Mouse (Mus musculus) cortical plate, adult 2 months (tissue): ENCODE measurements around the gene Prkce. TPM values are rescaled to one million over a fixed set of nuclear protein-coding genes. Genes with fewer than 3 reads are reported as not detected.

Source experiments
- H3K27ac ChIP-seq: fragments of 200-500 bp; 2 replicates; pipeline ENCODE4 v1.5.1; 2012; ENCODE audit warnings: low read length, control low read depth, inconsistent platforms; ENCODE audit not compliant: insufficient read depth
- H3K4me1 ChIP-seq: fragments of 200-500 bp; 2 replicates; pipeline ENCODE4 v1.6.1; 2011; ENCODE audit warnings: low read length; ENCODE audit not compliant: control insufficient read depth, insufficient read depth
- H3K4me3 ChIP-seq: fragments of 200-500 bp; 2 replicates; pipeline ENCODE4 v1.5.1; 2011; ENCODE audit warnings: mild to moderate bottlenecking, low read length, control low read depth; ENCODE audit not compliant: insufficient read depth
- CTCF ChIP-seq: fragments of 200-500 bp; IDR thresholded peaks from 2 replicates; pipeline ENCODE4 v1.5.1; 2011; ENCODE audit warnings: mild to moderate bottlenecking, control low read depth, low read length; ENCODE audit not compliant: insufficient read depth; ENCODE audit errors: extremely low read depth
- POLR2A ChIP-seq: fragments of 200-500 bp; IDR thresholded peaks from 2 replicates; pipeline ENCODE4 v1.6.1; 2011; ENCODE audit warnings: mild to moderate bottlenecking, low read length, control low read depth; ENCODE audit not compliant: insufficient read depth; ENCODE audit errors: extremely low read depth
- polyA plus RNA-seq: library from polyadenylated mRNA; depleted of rRNA; stranded (reverse); fragments of >200 nt; gene quantifications from 2 replicates; pipeline ENCODE4 v1.2.3, GENCODE M21; 2012

Gene Prkce
- polyA plus RNA-seq, 1 experiment = 83.7 TPM

- TF ChIP-seq POLR2A (no peak), CTCF (no peak)
- no peak overlapping the region for H3K4me3 ChIP-seq
- peaks cover 2% of the 10 kb centered on the region; the same call in 1 of the 2 replicates for H3K4me1 ChIP-seq
- H3K27ac ChIP-seq = no peak overlapping the region
Measured at GRCm38 (mm10) chr17:86601116-86601515, 433.5 kb downstream of the Prkce start.

DNA sequence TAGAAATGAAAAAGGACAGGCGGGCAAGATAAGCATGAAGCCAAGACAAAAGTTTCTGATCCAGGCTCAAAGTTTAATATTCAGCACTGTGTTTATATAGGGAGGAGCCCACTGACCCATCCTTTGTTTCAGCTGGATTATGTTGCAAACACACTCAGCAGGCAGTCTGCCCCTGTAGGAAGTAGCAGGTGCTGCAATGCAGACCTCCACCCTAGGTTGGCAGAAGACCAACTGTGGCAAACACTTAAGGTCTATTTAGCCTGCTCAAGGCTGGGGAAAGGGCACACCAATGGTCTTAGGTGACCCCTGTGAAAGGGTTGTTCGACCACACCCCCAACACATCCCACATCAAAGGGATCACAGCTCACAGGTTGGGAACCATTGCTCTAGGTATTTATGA lies 434.3 kb downstream of the Prkce start:
- Histone ChIP-seq H3K4me3 (no peak overlapping the region), H3K27ac (no peak overlapping the region), H3K4me1 (peaks cover 2% of the 10 kb centered on the region; the same call in 1 of the 2 replicates)
- TF ChIP-seq POLR2A = no peak
- TF ChIP-seq CTCF = no peak

- H3K4me3 ChIP-seq = no peak overlapping the region
- H3K4me1 ChIP-seq = peaks cover 2% of the 10 kb centered on the region; the same call in 1 of the 2 replicates
- no peak for TF ChIP-seq POLR2A
- no peak for TF ChIP-seq CTCF
- H3K27ac ChIP-seq = no peak overlapping the region
Measured at GRCm38 (mm10) chr17:86603848-86604444, 436.4 kb downstream of the Prkce start.

GRCm38 (mm10) chr17:86607981-86608380 lies 440.4 kb downstream of the Prkce start:
- Histone ChIP-seq H3K4me1 (no peaks in the 10 kb centered on the region), H3K27ac (no peak overlapping the region), H3K4me3 (no peak overlapping the region)
- TF ChIP-seq CTCF = no peak
- TF ChIP-seq POLR2A = no peak

DNA sequence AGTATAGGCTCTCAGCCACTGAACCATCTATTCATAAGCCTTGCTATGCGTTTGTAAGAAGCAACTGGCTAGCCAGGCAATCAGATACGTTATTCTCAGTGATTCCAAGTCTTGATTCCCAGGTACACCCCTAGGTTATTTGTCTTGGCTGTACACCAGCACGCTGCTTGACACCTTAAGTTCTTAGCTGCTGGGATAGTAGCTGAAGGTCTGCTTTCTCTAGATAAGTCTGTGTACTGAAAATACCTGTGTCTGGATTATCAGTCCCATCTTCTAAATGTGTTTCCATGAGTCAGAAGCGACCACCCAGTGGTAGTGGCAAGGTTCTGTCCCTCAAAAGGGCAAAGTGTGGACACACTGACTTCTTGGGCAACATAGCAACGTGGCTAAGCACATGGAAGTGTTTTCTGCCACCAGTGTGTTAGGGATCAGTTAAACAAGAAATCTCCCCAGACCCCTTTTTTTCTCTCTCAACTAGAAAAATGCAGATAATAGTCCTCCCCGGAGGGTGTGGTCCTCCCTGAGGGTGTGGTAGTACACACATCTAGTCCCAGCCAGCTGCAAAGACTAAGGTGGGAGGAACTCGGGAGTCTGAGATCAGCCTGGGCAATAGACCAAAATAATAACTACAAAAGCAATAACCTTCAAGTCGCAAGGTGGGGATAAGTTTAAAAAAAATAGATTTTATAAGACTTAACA lies 442.8 kb downstream of the Prkce start:
- H3K27ac ChIP-seq = no peak overlapping the region
- no peak overlapping the region for H3K4me3 ChIP-seq
- H3K4me1 ChIP-seq = no peaks in the 10 kb centered on the region
- TF ChIP-seq POLR2A (no peak), CTCF (no peak)

DNA sequence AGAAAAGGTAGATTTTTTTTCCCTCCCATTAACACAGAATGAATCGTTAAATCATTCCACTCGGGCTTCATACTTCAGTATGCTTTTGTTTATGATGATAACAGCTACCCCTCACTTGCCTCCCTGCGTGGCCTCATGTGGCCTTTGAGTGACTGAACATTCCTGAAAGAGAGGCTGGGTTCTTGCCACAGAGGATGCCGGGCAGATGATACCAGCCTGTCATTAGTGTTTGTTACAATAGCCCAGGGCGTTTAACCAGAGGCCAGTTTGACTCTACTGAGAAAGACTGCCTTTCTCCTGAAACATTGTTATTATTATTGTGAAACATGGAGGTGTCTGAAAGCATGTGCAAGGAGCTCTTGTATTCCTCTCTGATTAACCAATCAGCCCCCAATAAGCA lies 444.2 kb downstream of the Prkce start:
- TF ChIP-seq POLR2A = no peak
- TF ChIP-seq CTCF = no peak
- no peaks in the 10 kb centered on the region for H3K4me1 ChIP-seq
- no peak overlapping the region for H3K4me3 ChIP-seq
- H3K27ac ChIP-seq = no peak overlapping the region

DNA sequence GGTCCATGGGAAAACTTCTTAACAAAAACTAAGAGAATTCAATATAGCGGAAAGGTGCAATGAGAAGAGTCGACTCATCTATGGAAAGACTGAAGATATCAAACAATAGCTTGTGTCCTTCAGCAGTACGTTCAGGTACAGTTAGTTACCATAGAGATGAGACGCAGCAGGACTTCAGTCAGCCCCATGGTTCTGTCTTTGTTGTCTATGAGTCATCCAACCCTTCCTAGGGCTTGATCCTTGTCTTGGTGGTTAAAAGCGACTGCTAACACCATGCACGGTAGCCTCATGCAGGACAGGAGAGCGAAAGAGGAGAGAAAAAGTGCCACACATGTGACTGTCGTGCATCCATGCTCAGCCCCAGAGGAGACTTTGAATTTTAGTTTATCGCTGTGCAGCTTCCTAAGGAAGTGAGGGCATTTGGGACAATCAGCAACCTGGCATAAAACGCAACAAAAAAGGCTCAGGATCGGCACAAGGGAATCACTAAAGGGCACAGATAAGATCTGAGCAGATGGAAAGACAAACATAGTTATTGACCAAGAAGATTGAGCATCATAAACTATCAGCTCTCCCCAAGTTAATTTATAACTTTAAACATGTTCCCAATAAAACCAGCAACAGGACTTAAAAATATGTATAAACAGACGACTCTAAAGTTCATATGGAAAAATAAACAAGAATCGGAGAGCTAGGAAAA lies 448.2 kb downstream of the Prkce start:
- H3K4me1 ChIP-seq = no peaks in the 10 kb centered on the region
- TF ChIP-seq CTCF = no peak
- TF ChIP-seq POLR2A = no peak
- H3K27ac ChIP-seq = no peak overlapping the region
- no peak overlapping the region for H3K4me3 ChIP-seq

- Histone ChIP-seq H3K4me3 (no peak overlapping the region), H3K27ac (no peak overlapping the region)
Measured at GRCm38 (mm10) chr17:86617570-86618237, 450.1 kb downstream of the Prkce start.

GRCm38 (mm10) chr17:86618431-86618861 lies 450.9 kb downstream of the Prkce start:
- H3K4me3 ChIP-seq = no peak overlapping the region
- H3K27ac ChIP-seq = 0 out of 2 replicates have a peak overlapping the region, but pooled peaks have one; percentile 18
- no peak for TF ChIP-seq POLR2A
- no peak for TF ChIP-seq CTCF
- H3K4me1 ChIP-seq = no peaks in the 10 kb centered on the region

More at GRCm38 (mm10) chr17:86617570-86618237, 450.1 kb downstream of the Prkce start:
- TF ChIP-seq POLR2A = no peak
- TF ChIP-seq CTCF = no peak
- H3K4me1 ChIP-seq = no peaks in the 10 kb centered on the region

GRCm38 (mm10) chr17:86622862-86623261 lies 455.3 kb downstream of the Prkce start:
- no peaks in the 10 kb centered on the region for H3K4me1 ChIP-seq
- H3K4me3 ChIP-seq = no peak overlapping the region
- TF ChIP-seq CTCF (no peak), POLR2A (no peak)
- H3K27ac ChIP-seq = no peak overlapping the region
